Mouse (Mus musculus) midbrain, postnatal 0 days (tissue): Measurements from ENCODE around the gene Dytn. TPM values are rescaled to one million over a fixed set of nuclear protein-coding genes. Genes with fewer than 3 reads are reported as not detected.

Source experiments
- ATAC-seq: fragments of 200-750 bp; cut with Nextera tagmentation; 2 replicates; pipeline ENCODE4 v1.8.0; 2017; ENCODE audit warnings: moderate number of reproducible peaks, mild to moderate bottlenecking, moderate TSS enrichment, moderate library complexity; ENCODE audit not compliant: low FRiP score
- DNase-seq: peaks from one replicate; pipeline ENCODE4 v3.0.0-alpha.2; 2015; ENCODE audit warnings: low spot score
- H3K27ac ChIP-seq: fragments of 300-500 bp; sonication (generic); 2 replicates; pipeline ENCODE4 v1.5.1; 2014; ENCODE audit warnings: low read depth, mild to moderate bottlenecking, low read length, mixed read lengths
- H3K27me3 ChIP-seq: fragments of 300-500 bp; sonication (generic); 2 replicates; pipeline ENCODE4 v1.6.1; 2014; ENCODE audit warnings: low read length, control low read depth, mixed read lengths; ENCODE audit not compliant: insufficient read depth
- H3K36me3 ChIP-seq: fragments of 300-500 bp; sonication (generic); 2 replicates; pipeline ENCODE4 v1.6.1; 2014; ENCODE audit warnings: low read length, control low read depth, mixed read lengths; ENCODE audit not compliant: insufficient read depth
- H3K4me1 ChIP-seq: fragments of 300-500 bp; sonication (generic); 2 replicates; pipeline ENCODE4 v1.6.1; 2014; ENCODE audit warnings: mild to moderate bottlenecking, control low read depth, antibody characterized with exemption, low read length, mixed read lengths; ENCODE audit not compliant: insufficient read depth
- H3K4me2 ChIP-seq: fragments of 300-500 bp; sonication (generic); 2 replicates; pipeline ENCODE4 v1.6.1; 2014; ENCODE audit warnings: low read depth, mild to moderate bottlenecking, low read length, mixed read lengths; ENCODE audit not compliant: poor library complexity, severe bottlenecking
- H3K4me3 ChIP-seq: fragments of 300-500 bp; sonication (generic); 2 replicates; pipeline ENCODE4 v1.5.1; 2014; ENCODE audit warnings: low read depth, mild to moderate bottlenecking, low read length, moderate library complexity
- H3K9ac ChIP-seq: fragments of 300-500 bp; sonication (generic); replicated peaks from 2 replicates; pipeline ENCODE4 v1.6.1; 2014; ENCODE audit warnings: mild to moderate bottlenecking, low read length, moderate library complexity, mixed read lengths; ENCODE audit not compliant: poor library complexity, severe bottlenecking
- H3K9me3 ChIP-seq: fragments of 300-500 bp; sonication (generic); 2 replicates; pipeline ENCODE4 v1.6.1; 2016; ENCODE audit warnings: low read length, control low read depth
- CTCF ChIP-seq: IDR thresholded peaks from 2 replicates; pipeline ENCODE4 v1.5.1; 2016; ENCODE audit warnings: antibody characterized with exemption, mild to moderate bottlenecking
- WGBS: fragments of 180-500 bp; shearing (Covaris S2); extraction: QIAGEN DNeasy Blood & Tissue Kit; methylation state at CpG from one replicate; pipeline ENCODE4 v1.1.7; 2014; 5-methylcytosine and 5-hydroxymethylcytosine counted together
- polyA plus RNA-seq: library from polyadenylated mRNA; unstranded; fragments of >200 nt; fragmentation: Nextera tagmentation; extraction: Ambion mirVana; gene quantifications from 2 replicates; pipeline ENCODE4 v1.2.1, GENCODE M21; 2015
- total RNA-seq: library from RNA; depleted of rRNA; stranded (reverse); fragments of >200 nt; gene quantifications from 2 replicates; pipeline ENCODE4 v1.2.3, GENCODE M21; 2014; rRNA removed

Gene Dytn
- total and polyA plus RNA-seq, 2 experiments from 2014 or later, result not detected

GRCm38 (mm10) chr1:63576803-63577202 is 109.9 kb downstream of the Dytn start:
- no peak overlapping the region for H3K4me3 ChIP-seq
- H3K9me3 ChIP-seq, result no peaks in the 10 kb centered on the region
- ATAC-seq (no peak), DNase-seq (no peak)
- no peaks in the 10 kb centered on the region for H3K27me3 ChIP-seq
- no peak overlapping the region for H3K9ac ChIP-seq
- WGBS, result 44% methylated on average over 5 of the region's 5 CpGs
- H3K4me2 ChIP-seq, result no peak overlapping the region
- no peak for TF ChIP-seq CTCF
- peaks cover 4% of the 10 kb centered on the region; the same call in 1 of the 2 replicates for H3K4me1 ChIP-seq
- H3K36me3 ChIP-seq, result no peaks in the 10 kb centered on the region
- no peak overlapping the region for H3K27ac ChIP-seq

- Histone ChIP-seq H3K27ac (peak overlapping the region; percentile 34; the same call in 1 of the 2 replicates), H3K9me3 (no peaks in the 10 kb centered on the region), H3K4me2 (no peak overlapping the region), H3K27me3 (no peaks in the 10 kb centered on the region), H3K4me1 (peaks cover 4% of the 10 kb centered on the region; the same call in 1 of the 2 replicates), H3K36me3 (no peaks in the 10 kb centered on the region), H3K9ac (no peak overlapping the region), H3K4me3 (no peak overlapping the region)
- DNase-seq (no peak), ATAC-seq (0 out of 2 replicates have a peak, but pooled peaks have one; percentile 47)
- 38% methylated on average over 12 of the region's 12 CpGs for WGBS
- no peak for TF ChIP-seq CTCF
Observed at GRCm38 (mm10) chr1:63573864-63574611, 112.7 kb downstream of the Dytn start.

GRCm38 (mm10) chr1:63573432-63573831 is 113.3 kb downstream of the Dytn start:
- TF ChIP-seq CTCF, result no peak
- Histone ChIP-seq H3K9me3 (no peaks in the 10 kb centered on the region), H3K9ac (no peak overlapping the region), H3K27me3 (no peaks in the 10 kb centered on the region), H3K36me3 (peaks cover 2% of the 10 kb centered on the region; the same call in 1 of the 2 replicates), H3K4me1 (peaks cover 4% of the 10 kb centered on the region; the same call in 1 of the 2 replicates), H3K4me3 (no peak overlapping the region), H3K4me2 (peak overlapping the region; percentile 1; the same call in 1 of the 2 replicates), H3K27ac (0 out of 2 replicates have a peak overlapping the region, but pooled peaks have one; percentile 34)
- DNase-seq (peak; percentile 76), ATAC-seq (peak; percentile 81; the same call in 1 of the 2 replicates)
- WGBS, result 17% methylated on average over 6 of the region's 6 CpGs

Other genes with a start within 250 kb of the Dytn start
- gene Adam23, start 241.0 kb downstream of the Dytn start, total RNA-seq, result 64.0 and 65.3 TPM in 2 replicates
- gene Adam23, start 241.0 kb downstream of the Dytn start, polyA plus RNA-seq, result 15.5 and 19.5 TPM in 2 replicates
- not detected in 2 replicates for gene Gm39653, start 71.0 kb downstream of the Dytn start, total RNA-seq
- gene Gm39653, start 71.0 kb downstream of the Dytn start, polyA plus RNA-seq, result not detected in 2 replicates
- 1.5 TPM in 1 of 2 replicates, not detected in the other for gene Mdh1b, start 43.4 kb upstream of the Dytn start, total RNA-seq
- gene Mdh1b, start 43.4 kb upstream of the Dytn start, polyA plus RNA-seq, result 0.75 and 0.80 TPM in 2 replicates
- gene Fastkd2, start 43.7 kb upstream of the Dytn start, total RNA-seq, result 12.7 and 16.3 TPM in 2 replicates
- gene Fastkd2, start 43.7 kb upstream of the Dytn start, polyA plus RNA-seq, result 23.9 and 24.2 TPM in 2 replicates
- gene 4933402D24Rik, start 82.3 kb upstream of the Dytn start, total RNA-seq, result not detected in 2 replicates
- gene 4933402D24Rik, start 82.3 kb upstream of the Dytn start, polyA plus RNA-seq, result 0.31 and 0.42 TPM in 2 replicates